Mouse (Mus musculus): ENCODE measurements around the gene Rtn1.

- no peak for TF ChIP-seq CTCF (IDR thresholded peaks at IDR 0.05; ENCODE audit: insufficient read depth, low read depth, low read length)
- no peak for TF ChIP-seq POLR2A (IDR thresholded peaks at IDR 0.05; ENCODE audit: insufficient read depth, low read depth, low read length)
Observed at GRCm38 (mm10) chr12:72303624-72304346, 105.1 kb downstream of the Rtn1 start.

Measured in olfactory bulb, adult 2 months (tissue).